Comparison of ENCODE assay signal across 24 mouse cellular contexts in genomic region chr7:133768517-133768916, GRCm38 (mm10). TPM values are rescaled to one million over a fixed set of nuclear protein-coding genes. Genes with fewer than 3 reads are reported as not detected.
DNase-seq lines count a peak whose midpoint lies in the region; ATAC-seq and TF ChIP-seq lines count a peak whose summit lies in the region.
"Had no signal": no experiment of that assay in that cellular context is flagged by ENCODE, and none has a peak within 500 bp of the region (broad histone marks: within the 10 kb centered on the region; RNA-seq: fewer than 3 reads in every experiment).

No protein-coding gene starts in this region.

- peaks cover 18% of the 10 kb centered on the region for H3K79me2 ChIP-seq in liver, adult 2 months (ENCODE audit: control insufficient read depth, insufficient read depth, low read length)

- no peak for DNase-seq in frontal cortex, postnatal 25 days (ENCODE audit: low spot score in 2 of 2)
- DNase-seq in liver, adult 2 months (ENCODE audit: extremely low read depth, low read depth, low spot score): peak; percentile 46
- DNase-seq in liver, postnatal 0 days: no peak
- peak; percentile 86 for DNase-seq in brain, adult 2 months (ENCODE audit: low read depth, low spot score)
- DNase-seq in gastrocnemius, postnatal 10 days: no peak
- DNase-seq: adrenal gland, postnatal 36 days; cerebellum, adult 11 months; kidney, adult 9 months; kidney, postnatal 14 days; liver had no signal

- 64% methylated on average over 5 of the region's 5 CpGs for WGBS in liver, adult 2 months
- WGBS in liver, postnatal 0 days (ENCODE audit: insufficient replicate concordance): 70% methylated on average over 5 of the region's 5 CpGs
- 31% methylated on average over 5 of the region's 5 CpGs for WGBS in olfactory bulb, adult 2 months

- H3K4me3 ChIP-seq in liver, adult 2 months (ENCODE audit: insufficient read depth, low read depth, low read length): no peak overlapping the region
- no peak overlapping the region for H3K4me3 ChIP-seq in liver, postnatal 0 days (ENCODE audit: low read depth, low read length)
- no peak overlapping the region for H3K4me3 ChIP-seq in olfactory bulb, adult 2 months (ENCODE audit: insufficient read depth, low read depth, low read length)
- H3K4me3 ChIP-seq: forebrain, embryonic 12.5 days; hindbrain, embryonic 13.5 days; limb, embryonic 10.5 days; midbrain, embryonic 15.5 days; stomach, embryonic 15.5 days had no signal

- no peak for TF ChIP-seq EP300 in liver, postnatal 0 days (IDR thresholded peaks at IDR 0.05; ENCODE audit: low read depth)

- no peak overlapping the region for H3K4me2 ChIP-seq in liver, postnatal 0 days (ENCODE audit: low read depth, low read length)
- H3K4me2 ChIP-seq: forebrain, embryonic 12.5 days; hindbrain, embryonic 13.5 days; midbrain, embryonic 15.5 days; stomach, embryonic 15.5 days had no signal

- ATAC-seq in frontal cortex, adult (ENCODE audit: low TSS enrichment): peak; percentile 82
- no peak for ATAC-seq in liver, postnatal 0 days
- ATAC-seq: inflammation-experienced regulatory T-cells, adult 6 months; lung, postnatal 0 days; midbrain, embryonic 15.5 days had no signal

- no peak overlapping the region for H3K27ac ChIP-seq in liver, adult 2 months (replicated peaks; ENCODE audit: insufficient read depth, low read depth, low read length)
- H3K27ac ChIP-seq in liver, postnatal 0 days (ENCODE audit: low read depth): no peak overlapping the region
- H3K27ac ChIP-seq in olfactory bulb, adult 2 months (ENCODE audit: insufficient read depth, low read depth, low read length): peak overlapping the region; percentile 3; the same call in 1 of the 2 replicates
- H3K27ac ChIP-seq: forebrain, embryonic 12.5 days; hindbrain, embryonic 13.5 days; limb, embryonic 10.5 days; macrophage; midbrain, embryonic 15.5 days; stomach, embryonic 15.5 days had no signal

- TF ChIP-seq POLR2A in liver, adult 2 months (IDR thresholded peaks at IDR 0.05; ENCODE audit: extremely low read depth, insufficient read depth, low read length): no peak
- TF ChIP-seq POLR2A in olfactory bulb, adult 2 months (IDR thresholded peaks at IDR 0.05; ENCODE audit: insufficient read depth, low read depth, low read length): no peak

- H3K9ac ChIP-seq in liver, adult 2 months (ENCODE audit: low read depth, low read length): no peak overlapping the region
- H3K9ac ChIP-seq in liver, postnatal 0 days (replicated peaks): no peak overlapping the region
- H3K9ac ChIP-seq: forebrain, embryonic 12.5 days; hindbrain, embryonic 13.5 days; midbrain, embryonic 15.5 days; stomach, embryonic 15.5 days had no signal

- no peaks in the 10 kb centered on the region for H3K27me3 ChIP-seq in liver, adult 2 months (ENCODE audit: control insufficient read depth, insufficient read depth, low read length)
- H3K27me3 ChIP-seq in liver, postnatal 0 days (ENCODE audit: insufficient read depth, low read length): no peaks in the 10 kb centered on the region
- H3K27me3 ChIP-seq: forebrain, embryonic 12.5 days; hindbrain, embryonic 13.5 days; midbrain, embryonic 15.5 days; stomach, embryonic 15.5 days had no signal

- TF ChIP-seq CTCF in liver, adult 2 months (IDR thresholded peaks at IDR 0.05; ENCODE audit: low read depth, low read length): no peak
- no peak for TF ChIP-seq CTCF in liver, postnatal 0 days (IDR thresholded peaks at IDR 0.05; ENCODE audit: low read depth)
- TF ChIP-seq CTCF in olfactory bulb, adult 2 months (IDR thresholded peaks at IDR 0.05; ENCODE audit: insufficient read depth, low read depth, low read length): no peak

- no peaks in the 10 kb centered on the region for H3K4me1 ChIP-seq in liver, adult 2 months (ENCODE audit: control insufficient read depth, insufficient read depth, low read length)
- no peaks in the 10 kb centered on the region for H3K4me1 ChIP-seq in liver, postnatal 0 days (ENCODE audit: insufficient read depth)
- peaks cover 29% of the 10 kb centered on the region for H3K4me1 ChIP-seq in olfactory bulb, adult 2 months (ENCODE audit: control insufficient read depth, insufficient read depth, low read length)
- H3K4me1 ChIP-seq: limb, embryonic 10.5 days; stomach, embryonic 15.5 days had no signal

- H3K36me3 ChIP-seq in liver, adult 2 months (ENCODE audit: control insufficient read depth, insufficient read depth, low read length): no peaks in the 10 kb centered on the region
- H3K36me3 ChIP-seq in liver, postnatal 0 days (replicated peaks; ENCODE audit: insufficient read depth, low read length): no peaks in the 10 kb centered on the region; the same call in 1 of the 2 replicates
- H3K36me3 ChIP-seq: forebrain, embryonic 12.5 days; hindbrain, embryonic 13.5 days; limb, embryonic 10.5 days; midbrain, embryonic 15.5 days; stomach, embryonic 15.5 days had no signal

- H3K9me3 ChIP-seq in liver, postnatal 0 days (ENCODE audit: low read length): no peaks in the 10 kb centered on the region
- H3K9me3 ChIP-seq: forebrain, embryonic 12.5 days; hindbrain, embryonic 13.5 days; limb, embryonic 10.5 days; midbrain, embryonic 15.5 days; stomach, embryonic 15.5 days had no signal

RNA-seq across cellular contexts. Expression of gene Fank1, which starts 8.1 kb away (rescaled TPM):
- total RNA-seq in liver, adult 2 months (2014; rRNA removed): not detected in 2 replicates
- polyA plus RNA-seq in liver, adult 2 months (2012; rRNA removed): not detected in 2 replicates
- not detected in 2 replicates for polyA plus RNA-seq in liver, postnatal 0 days (2015; fragmentation: Nextera tagmentation; extraction: Ambion mirVana)
- polyA plus RNA-seq in olfactory bulb, adult 2 months (2012; ENCODE audit: insufficient read depth, insufficient read length, low replicate concordance, missing spikeins): not detected in 2 replicates
- under 1 TPM in 1 of 2 experiments, not detected in 1; 0.38 TPM for total RNA-seq in gastrocnemius, postnatal 10 days (2021)
- total RNA-seq: heart, adult 8-10 months; heart, postnatal 25 days had no signal
- polyA plus RNA-seq: heart, embryonic 14.5 days; inflammation-experienced regulatory T-cells, adult 6 months; liver, embryonic 16.5 days; macrophage had no signal

RNA-seq across cellular contexts. Expression of gene Dhx32, which starts 14.0 kb away (rescaled TPM):
- 24.0 and 27.7 TPM in 2 replicates for total RNA-seq in liver, adult 2 months (2014; rRNA removed)
- 15.8 and 17.0 TPM in 2 replicates for polyA plus RNA-seq in liver, adult 2 months (2012; rRNA removed)
- 5.2 and 5.5 TPM in 2 replicates for polyA plus RNA-seq in liver, postnatal 0 days (2015; fragmentation: Nextera tagmentation; extraction: Ambion mirVana)
- polyA plus RNA-seq in olfactory bulb, adult 2 months (2012; ENCODE audit: insufficient read depth, insufficient read length, low replicate concordance, missing spikeins): not detected in 2 replicates
- 10 to 100 TPM; 35.0 to 39.0 TPM for total RNA-seq in gastrocnemius, postnatal 10 days (2021)

RNA-seq across cellular contexts. Expression of gene Uros, which starts 58.6 kb away (rescaled TPM):
- 21.6 and 26.6 TPM in 2 replicates for total RNA-seq in liver, adult 2 months (2014; rRNA removed)
- polyA plus RNA-seq in liver, adult 2 months (2012; rRNA removed): 21.4 and 23.9 TPM in 2 replicates
- 51.9 and 56.1 TPM in 2 replicates for polyA plus RNA-seq in liver, postnatal 0 days (2015; fragmentation: Nextera tagmentation; extraction: Ambion mirVana)
- not detected in 2 replicates for polyA plus RNA-seq in olfactory bulb, adult 2 months (2012; ENCODE audit: insufficient read depth, insufficient read length, low replicate concordance, missing spikeins)
- total RNA-seq in gastrocnemius, postnatal 10 days (2021): 10 to 100 TPM; 15.0 to 16.0 TPM

RNA-seq across cellular contexts. Expression of gene Bccip, which starts 59.4 kb away (rescaled TPM):
- 72.8 and 76.0 TPM in 2 replicates for total RNA-seq in liver, adult 2 months (2014; rRNA removed)
- 32.1 and 32.2 TPM in 2 replicates for polyA plus RNA-seq in liver, adult 2 months (2012; rRNA removed)
- 68.7 and 70.3 TPM in 2 replicates for polyA plus RNA-seq in liver, postnatal 0 days (2015; fragmentation: Nextera tagmentation; extraction: Ambion mirVana)
- polyA plus RNA-seq in olfactory bulb, adult 2 months (2012; ENCODE audit: insufficient read depth, insufficient read length, low replicate concordance, missing spikeins): not detected in 2 replicates
- total RNA-seq in gastrocnemius, postnatal 10 days (2021): 10 to 100 TPM; 54.8 to 57.8 TPM

Comparison
In these comparisons a context has a peak if more than half of its experiments do, and no peak if none do; other contexts are left out.
1. DNase-seq: peak in liver, adult 2 months (single experiment) and brain, adult 2 months (single experiment); none in frontal cortex, postnatal 25 days (0 of 2), liver, postnatal 0 days (single experiment) and gastrocnemius, postnatal 10 days (single experiment).
2. RNA of gene Uros, which starts 58.6 kb away (polyA plus RNA-seq): 51.9 to 56.1 TPM in liver, postnatal 0 days and 21.4 to 23.9 TPM in liver, adult 2 months; not detected in olfactory bulb, adult 2 months; every median in the first group is over 10 times any median in the second.